Mouse (Mus musculus) liver, adult 2 months (tissue): ENCODE measurements around the gene Noa1. TPM values are rescaled to one million over a fixed set of nuclear protein-coding genes. Genes with fewer than 3 reads are reported as not detected.

ENCODE experiments used
- DNase-seq: peaks from one replicate; pipeline ENCODE4 v3.0.0-alpha.2; 2011; ENCODE audit warnings: low read depth, low spot score; ENCODE audit errors: extremely low read depth
- H3K27ac ChIP-seq: fragments of 200-500 bp; replicated peaks from 2 replicates; pipeline ENCODE4 v1.5.1; 2012; ENCODE audit warnings: low read depth, mild to moderate bottlenecking, control low read depth, inconsistent platforms, low read length; ENCODE audit not compliant: insufficient read depth
- H3K27me3 ChIP-seq: fragments of 200-500 bp; 2 replicates; pipeline ENCODE4 v1.6.1; 2012; ENCODE audit warnings: mild to moderate bottlenecking, moderate library complexity, low read length, inconsistent platforms; ENCODE audit not compliant: control insufficient read depth, insufficient read depth
- H3K36me3 ChIP-seq: fragments of 200-500 bp; 2 replicates; pipeline ENCODE4 v1.6.1; 2012; ENCODE audit warnings: low read length, inconsistent platforms; ENCODE audit not compliant: control insufficient read depth, insufficient read depth
- H3K4me1 ChIP-seq: fragments of 200-500 bp; 2 replicates; pipeline ENCODE4 v1.6.1; 2011; ENCODE audit warnings: low read length; ENCODE audit not compliant: control insufficient read depth, insufficient read depth
- H3K4me3 ChIP-seq: fragments of 200-500 bp; 2 replicates; pipeline ENCODE4 v1.5.1; 2011; ENCODE audit warnings: low read depth, mild to moderate bottlenecking, control low read depth, low read length, moderate library complexity; ENCODE audit not compliant: insufficient read depth
- H3K79me2 ChIP-seq: fragments of 200-500 bp; 2 replicates; pipeline ENCODE4 v1.6.1; 2012; ENCODE audit warnings: inconsistent platforms, mild to moderate bottlenecking, low read length, moderate library complexity; ENCODE audit not compliant: control insufficient read depth, insufficient read depth
- H3K9ac ChIP-seq: fragments of 200-500 bp; 2 replicates; pipeline ENCODE4 v1.6.1; 2012; ENCODE audit warnings: low read depth, mild to moderate bottlenecking, control low read depth, inconsistent platforms, low read length
- CTCF ChIP-seq: fragments of 200-500 bp; IDR thresholded peaks from 2 replicates; pipeline ENCODE4 v1.5.1; 2011; ENCODE audit warnings: low read depth, low read length, control low read depth
- POLR2A ChIP-seq: fragments of 200-500 bp; IDR thresholded peaks from 2 replicates; pipeline ENCODE4 v1.6.1; 2011; ENCODE audit warnings: low read length, control low read depth; ENCODE audit not compliant: insufficient read depth; ENCODE audit errors: extremely low read depth
- WGBS: fragments of 180-500 bp; shearing (Covaris S2); methylation state at CpG from one replicate; pipeline ENCODE4 v1.1.7; 2018; 5-methylcytosine and 5-hydroxymethylcytosine counted together
- polyA plus RNA-seq: library from polyadenylated mRNA; depleted of rRNA; stranded (reverse); fragments of >200 nt; gene quantifications from 2 replicates; pipeline ENCODE4 v1.2.3, GENCODE M21; 2012
- total RNA-seq: library from RNA; depleted of rRNA; stranded (reverse); fragments of >200 nt; gene quantifications from 2 replicates; pipeline ENCODE4 v1.2.3, GENCODE M21; 2014

Gene Noa1
- total and polyA plus RNA-seq, 2 experiments: 4.2 to 8.6 TPM

DNA sequence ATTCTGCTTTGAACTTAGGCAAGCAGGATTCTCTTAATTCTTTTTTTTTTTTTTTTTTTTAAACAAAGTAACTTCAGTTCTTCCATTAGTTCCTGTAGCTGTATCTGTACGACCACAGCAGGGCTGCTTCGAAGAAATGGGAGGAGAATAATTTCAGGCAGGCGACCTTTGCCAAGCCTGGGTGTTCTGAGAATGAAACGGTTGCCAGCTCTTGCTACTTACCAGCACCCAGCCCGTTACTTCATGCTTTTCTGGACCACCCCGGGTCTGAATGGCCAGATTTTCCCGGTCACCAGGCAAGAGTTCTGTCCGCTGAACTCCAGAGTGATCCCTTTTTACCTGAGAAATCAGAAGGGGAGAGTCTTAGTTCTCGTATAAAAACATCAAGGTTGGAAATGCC, 41.8 kb upstream of the Noa1 start:
- H3K9ac ChIP-seq: no peak overlapping the region
- H3K27ac ChIP-seq: no peak overlapping the region
- no peaks in the 10 kb centered on the region for H3K79me2 ChIP-seq
- peaks cover 33% of the 10 kb centered on the region for H3K36me3 ChIP-seq
- H3K4me3 ChIP-seq: no peak overlapping the region
- WGBS: 77% methylated on average over 9 of the region's 9 CpGs
- no peak for DNase-seq
- no peaks in the 10 kb centered on the region for H3K27me3 ChIP-seq
- H3K4me1 ChIP-seq: no peaks in the 10 kb centered on the region
- TF ChIP-seq POLR2A (no peak), CTCF (no peak)

GRCm38 (mm10) chr5:77349971-77350658, 40.2 kb upstream of the Noa1 start:
- Histone ChIP-seq H3K4me1 (no peaks in the 10 kb centered on the region), H3K27me3 (no peaks in the 10 kb centered on the region), H3K4me3 (no peak overlapping the region), H3K36me3 (peaks cover 46% of the 10 kb centered on the region), H3K27ac (no peak overlapping the region), H3K79me2 (no peaks in the 10 kb centered on the region), H3K9ac (no peak overlapping the region)
- TF ChIP-seq POLR2A (no peak), CTCF (no peak)
- WGBS: 96% methylated on average over 15 of the region's 15 CpGs
- DNase-seq: no peak

DNA sequence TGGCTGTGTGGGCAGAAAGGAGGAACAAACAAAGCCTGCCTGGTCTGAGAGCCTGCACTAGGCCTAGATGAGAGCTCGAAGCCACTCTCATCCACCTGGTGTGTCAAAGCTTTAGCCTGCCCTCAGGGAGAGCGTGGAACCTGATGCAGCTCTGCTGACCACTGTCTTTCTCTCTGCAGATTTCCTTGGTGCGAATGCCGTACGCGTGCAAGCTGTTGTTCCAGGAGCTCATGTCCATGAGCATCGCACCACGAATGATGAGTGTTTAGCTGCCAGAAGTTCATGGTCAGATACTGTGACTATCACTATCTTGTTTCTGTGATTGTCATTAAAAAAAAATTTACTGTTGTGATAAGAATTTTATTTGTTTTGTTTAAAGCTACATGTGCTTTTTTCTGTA, 39.0 kb upstream of the Noa1 start:
- Histone ChIP-seq H3K4me1 (no peaks in the 10 kb centered on the region), H3K36me3 (peaks cover 54% of the 10 kb centered on the region), H3K9ac (no peak overlapping the region), H3K27ac (no peak overlapping the region), H3K4me3 (no peak overlapping the region), H3K79me2 (no peaks in the 10 kb centered on the region), H3K27me3 (no peaks in the 10 kb centered on the region)
- TF ChIP-seq POLR2A (no peak), CTCF (no peak)
- 95% methylated on average over 8 of the region's 8 CpGs for WGBS
- DNase-seq: no peak

- peak overlapping the region; percentile 38; the same call in 1 of the 2 replicates for H3K27ac ChIP-seq
- H3K27me3 ChIP-seq: no peaks in the 10 kb centered on the region
- H3K79me2 ChIP-seq: no peaks in the 10 kb centered on the region; the same call in 1 of the 2 replicates
- peaks cover 4% of the 10 kb centered on the region; the same call in 1 of the 2 replicates for H3K4me1 ChIP-seq
- WGBS: 33% methylated on average over 4 of the region's 4 CpGs
- TF ChIP-seq CTCF: no peak
- no peak for TF ChIP-seq POLR2A
- DNase-seq: peak; percentile 81
- H3K4me3 ChIP-seq: no peak overlapping the region
- H3K9ac ChIP-seq: no peak overlapping the region
- peaks cover 64% of the 10 kb centered on the region for H3K36me3 ChIP-seq
Observed at GRCm38 (mm10) chr5:77340033-77340432, 30.1 kb upstream of the Noa1 start.

- DNase-seq: no peak
- WGBS: 84% methylated on average over 5 of the region's 5 CpGs
- H3K27me3 ChIP-seq: no peaks in the 10 kb centered on the region
- H3K36me3 ChIP-seq: peaks cover 68% of the 10 kb centered on the region
- no peak overlapping the region for H3K27ac ChIP-seq
- H3K4me1 ChIP-seq: no peaks in the 10 kb centered on the region
- no peak overlapping the region for H3K9ac ChIP-seq
- H3K79me2 ChIP-seq: peaks cover 3% of the 10 kb centered on the region; the same call in 1 of the 2 replicates
- no peak for TF ChIP-seq POLR2A
- peak; percentile 7; the same call in 1 of the 2 replicates for TF ChIP-seq CTCF
- no peak overlapping the region for H3K4me3 ChIP-seq
Observed at GRCm38 (mm10) chr5:77330154-77330553, 20.3 kb upstream of the Noa1 start.

GRCm38 (mm10) chr5:77324936-77325335, 15.1 kb upstream of the Noa1 start:
- no peaks in the 10 kb centered on the region; the same call in 1 of the 2 replicates for H3K79me2 ChIP-seq
- no peak overlapping the region for H3K4me3 ChIP-seq
- TF ChIP-seq POLR2A (no peak), CTCF (no peak)
- WGBS: 30% methylated on average over 1 of the region's 1 CpGs
- H3K4me1 ChIP-seq: peaks cover 2% of the 10 kb centered on the region; the same call in 1 of the 2 replicates
- H3K27me3 ChIP-seq: no peaks in the 10 kb centered on the region
- H3K36me3 ChIP-seq: peaks cover 73% of the 10 kb centered on the region
- H3K9ac ChIP-seq: no peak overlapping the region
- no peak overlapping the region for H3K27ac ChIP-seq
- DNase-seq: peak; percentile 57
